Mouse (Mus musculus): ENCODE results near the gene Sgcg.

Gene Sgcg

GRCm38 (mm10) chr14:61230179-61230578 lies 28.1 kb downstream of the Sgcg start:
- DNase-seq = no peak

DNA sequence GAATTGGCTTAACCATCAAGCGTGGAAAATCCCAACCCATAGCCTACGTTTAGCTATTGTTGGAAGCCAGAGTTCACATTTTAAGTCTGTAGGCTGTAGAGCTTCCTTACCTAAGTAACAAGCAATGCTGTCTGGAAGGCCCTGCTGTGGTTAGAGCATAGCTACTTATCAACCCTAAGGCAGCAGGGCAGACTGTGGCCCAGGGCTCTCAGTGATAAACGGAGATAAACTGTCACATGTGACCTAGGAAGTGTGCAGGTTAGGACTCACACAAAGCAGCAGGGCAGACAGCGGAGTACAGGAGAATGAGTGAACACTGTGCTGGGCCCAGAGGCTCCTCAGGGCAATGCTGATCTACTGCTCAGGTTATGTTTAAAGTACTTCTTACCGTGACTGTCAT lies 28.5 kb downstream of the Sgcg start:
- no peak for DNase-seq

DNA sequence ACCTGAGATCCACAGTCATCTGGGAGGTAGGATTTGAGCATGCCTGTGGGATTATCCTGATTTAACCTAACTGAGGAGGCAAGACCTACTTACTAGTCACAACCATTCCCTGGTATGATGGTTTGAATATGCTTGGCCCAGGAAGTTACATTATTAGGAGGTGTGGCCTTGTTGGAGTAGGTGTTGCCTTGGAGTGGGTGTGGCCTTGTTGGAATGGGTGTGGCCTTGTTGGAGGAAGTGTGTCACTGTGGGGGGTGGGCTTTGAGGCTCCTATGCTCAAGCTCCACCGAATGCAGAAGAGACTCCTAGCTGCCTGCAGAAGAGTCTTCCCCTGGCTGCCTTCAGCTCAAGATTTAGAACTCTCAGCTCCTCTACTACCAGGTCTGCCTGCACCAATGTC lies 32.1 kb downstream of the Sgcg start:
- no peak for DNase-seq

DNA sequence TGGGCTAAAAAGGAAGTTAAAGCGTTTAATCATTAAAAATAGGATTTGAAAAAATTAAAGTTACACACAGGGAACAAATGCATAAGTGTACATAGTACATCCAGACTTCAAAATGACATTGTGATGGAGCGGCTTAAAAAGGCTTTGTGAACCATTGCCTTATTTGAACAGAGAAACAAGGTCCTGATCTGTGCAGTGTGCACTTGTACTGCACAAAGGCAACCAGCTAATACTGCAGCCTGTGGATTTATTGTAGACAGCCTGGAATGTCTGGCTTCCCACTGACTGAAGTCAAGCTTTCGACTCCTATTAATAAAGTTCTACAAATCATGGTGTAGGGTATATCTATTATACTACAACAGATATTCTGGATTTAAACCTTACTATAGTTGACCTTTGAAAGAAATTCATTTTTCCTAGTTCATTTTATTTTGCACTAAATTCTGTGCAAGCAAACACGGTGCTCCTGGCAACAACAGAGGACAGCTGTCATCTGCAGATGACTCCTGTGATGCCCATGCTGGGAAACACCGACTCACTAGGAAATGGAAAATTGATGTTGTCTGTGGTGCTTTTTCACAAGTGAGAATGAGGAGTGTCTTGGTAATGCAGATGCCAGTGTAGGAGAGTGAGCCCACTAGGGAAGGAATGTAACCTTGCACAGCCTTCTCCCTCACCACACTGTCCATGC lies 33.8 kb downstream of the Sgcg start:
- no peak for DNase-seq

- no peak for DNase-seq
Measured at GRCm38 (mm10) chr14:61223740-61224139, 34.5 kb downstream of the Sgcg start.

GRCm38 (mm10) chr14:61222506-61222905 lies 35.8 kb downstream of the Sgcg start:
- no peak for DNase-seq

DNA sequence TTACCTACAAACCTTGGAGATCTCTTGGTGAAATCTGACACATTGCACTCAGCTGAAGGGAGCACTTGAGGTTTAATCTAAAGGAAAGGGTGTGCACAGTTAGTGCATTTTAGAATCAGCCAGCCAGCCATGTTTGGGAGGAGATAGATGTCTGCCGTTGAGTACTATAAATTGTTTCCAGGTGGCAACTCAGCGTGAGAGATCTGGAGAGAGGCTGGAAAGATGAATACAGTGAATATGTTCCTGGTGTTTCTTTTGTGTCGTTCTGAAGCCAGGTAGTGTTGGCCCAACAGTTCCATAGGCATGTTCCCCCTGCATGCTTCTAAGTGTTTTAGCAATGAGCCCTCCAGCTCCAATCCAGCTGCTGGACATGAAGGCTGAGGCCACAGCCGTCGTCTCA lies 37.1 kb downstream of the Sgcg start:
- no peak for DNase-seq

- DNase-seq = no peak
Measured at GRCm38 (mm10) chr14:61211754-61212153, 46.5 kb downstream of the Sgcg start.

DNA sequence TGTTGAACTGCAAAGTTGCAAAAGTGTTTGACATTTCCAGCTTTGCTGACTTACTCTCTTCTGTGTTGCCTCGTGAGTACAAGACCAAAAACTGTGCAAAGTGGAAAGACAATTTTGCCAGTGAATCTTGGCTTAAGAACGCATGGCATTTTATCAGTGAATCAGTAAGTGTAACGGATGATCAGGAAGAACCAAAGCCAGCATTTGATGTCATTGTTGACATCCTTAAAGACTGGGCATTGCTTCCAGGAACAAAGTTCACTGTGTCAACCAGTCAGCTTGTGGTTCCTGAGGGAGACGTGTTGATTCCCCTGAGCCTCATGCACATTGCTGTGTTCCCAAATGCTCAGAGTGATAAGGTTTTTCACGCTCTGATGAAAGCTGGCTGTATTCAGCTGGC lies 48.2 kb downstream of the Sgcg start:
- DNase-seq = no peak

GRCm38 (mm10) chr14:61194416-61194815 lies 63.9 kb downstream of the Sgcg start:
- no peak for DNase-seq

GRCm38 (mm10) chr14:61192326-61192725 lies 66.0 kb downstream of the Sgcg start:
- no peak for DNase-seq

DNA sequence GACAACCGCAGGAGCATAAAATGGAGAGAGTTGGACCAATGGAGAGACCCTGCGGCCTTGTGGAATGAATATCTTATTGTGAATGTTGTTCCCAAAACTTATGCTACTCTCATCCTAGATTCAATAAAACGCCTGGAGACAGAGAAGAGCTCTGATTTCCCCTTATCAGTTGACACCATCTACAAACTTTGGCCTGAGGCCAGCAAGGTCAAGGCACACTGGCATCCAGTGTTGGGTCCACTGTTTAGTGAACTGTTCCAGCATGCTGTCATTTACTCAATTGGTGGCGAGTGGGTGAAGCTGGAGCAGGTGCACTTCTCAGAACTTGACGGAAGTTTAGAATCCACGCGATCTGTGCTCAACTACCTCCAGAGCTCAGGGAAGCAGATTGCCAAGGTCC lies 66.4 kb downstream of the Sgcg start:
- DNase-seq = no peak

- DNase-seq = peak; percentile 76
Measured at GRCm38 (mm10) chr14:61173229-61173628, 85.1 kb downstream of the Sgcg start.

DNA sequence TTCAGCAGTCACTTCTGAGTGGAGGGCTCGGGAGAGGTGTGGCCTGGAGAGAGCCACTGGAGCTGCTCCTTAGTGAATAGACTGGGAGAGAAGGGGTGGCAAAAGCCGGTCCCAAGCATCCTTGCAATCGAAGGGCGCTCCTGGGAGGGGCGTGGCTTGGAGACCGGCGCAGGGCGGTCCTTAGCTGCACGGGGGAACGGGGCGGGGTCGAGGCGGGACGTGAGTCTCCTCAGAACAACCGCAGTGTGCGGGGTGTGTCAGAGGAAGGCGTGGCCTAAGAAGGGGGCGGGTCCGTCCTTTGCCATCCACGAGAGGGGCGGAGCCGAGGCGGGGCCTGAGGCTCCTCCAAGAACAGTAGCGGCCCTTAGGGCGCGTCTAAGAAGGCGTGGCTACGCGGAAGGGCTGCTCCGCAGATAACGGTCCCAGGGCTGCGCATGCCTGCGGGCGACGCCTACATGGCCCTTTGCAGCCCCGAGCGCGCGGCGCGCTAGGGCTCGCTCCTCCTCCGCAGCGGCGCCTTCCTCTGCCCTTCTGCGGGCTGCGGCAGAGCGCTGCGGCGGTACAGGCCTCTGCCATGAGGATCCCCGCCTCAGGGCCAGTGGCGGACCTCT lies 85.6 kb downstream of the Sgcg start:
- DNase-seq = peak; percentile 100

DNA sequence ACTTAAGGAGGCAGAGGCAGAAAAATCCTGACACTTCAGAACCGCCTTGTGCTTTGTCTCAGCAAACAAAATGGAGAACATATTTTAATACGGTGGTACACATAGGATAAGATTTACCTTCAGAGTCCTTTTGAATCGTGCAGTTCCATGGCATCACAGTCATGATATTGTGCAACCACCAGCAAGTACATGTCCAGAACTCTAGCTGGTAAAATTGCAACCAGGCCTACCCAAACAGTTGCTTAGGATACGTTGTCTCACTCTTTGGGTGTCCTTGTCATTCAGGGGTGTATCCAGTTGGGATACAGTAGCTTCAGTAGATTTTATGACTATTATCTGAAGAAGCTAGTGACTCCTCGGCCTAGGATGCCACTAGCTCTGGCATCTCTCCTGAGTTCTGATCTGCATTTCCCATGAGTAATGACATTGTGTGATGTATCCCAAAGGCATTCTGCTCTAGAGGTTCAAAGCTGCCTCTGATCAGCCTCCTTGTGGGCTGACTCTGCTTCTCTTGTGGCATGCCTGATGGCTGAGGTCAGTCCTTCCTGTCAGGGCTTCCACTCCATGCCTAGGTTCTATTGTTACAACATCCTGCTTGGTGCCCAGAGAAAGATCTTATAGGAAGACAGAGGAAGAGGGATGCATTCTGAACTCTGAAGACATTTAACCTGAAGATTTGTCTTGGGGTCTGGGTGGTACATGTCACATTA lies 86.9 kb downstream of the Sgcg start:
- no peak for DNase-seq

Data from thymus, postnatal 25 days (tissue).